Mouse (Mus musculus): ENCODE data around the gene Zfp985. TPM values are rescaled to one million over a fixed set of nuclear protein-coding genes. Genes with fewer than 3 reads are reported as not detected.
"Not testable (repeated sequence)": the region's sequence is repeated elsewhere in the genome, so short reads cannot be mapped to it uniquely, and the experiment has no call there.

The Zfp985 gene
- total RNA-seq, 2 experiments from 2014 or later: 0.77 TPM; not detected in 1

- ATAC-seq (replicated peaks; ENCODE audit: low FRiP score, poor library complexity, severe bottlenecking): no peak
Measured at GRCm38 (mm10) chr4:147598831-147599230, 45.8 kb downstream of the Zfp985 start.

DNA sequence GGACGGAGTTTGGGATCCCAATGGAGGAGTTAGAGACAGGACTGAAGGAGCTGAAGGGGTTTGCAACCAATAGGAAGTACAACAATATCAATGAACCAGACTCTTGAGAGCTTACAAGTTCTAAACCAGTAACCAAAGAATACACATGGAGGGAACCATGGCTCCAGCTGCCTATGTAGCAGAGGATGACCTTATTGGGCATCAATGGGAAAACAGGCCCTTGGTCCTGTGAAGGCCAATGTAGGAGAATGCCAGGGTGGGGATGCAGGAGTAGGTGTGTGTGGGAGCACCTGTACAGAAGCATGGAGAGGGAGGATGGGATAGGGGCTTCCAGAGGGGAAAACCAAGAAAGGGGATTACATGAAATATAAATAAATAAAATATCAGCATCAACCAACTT is 48.8 kb downstream of the Zfp985 start:
- ATAC-seq (replicated peaks; ENCODE audit: low FRiP score, poor library complexity, severe bottlenecking): no peak

DNA sequence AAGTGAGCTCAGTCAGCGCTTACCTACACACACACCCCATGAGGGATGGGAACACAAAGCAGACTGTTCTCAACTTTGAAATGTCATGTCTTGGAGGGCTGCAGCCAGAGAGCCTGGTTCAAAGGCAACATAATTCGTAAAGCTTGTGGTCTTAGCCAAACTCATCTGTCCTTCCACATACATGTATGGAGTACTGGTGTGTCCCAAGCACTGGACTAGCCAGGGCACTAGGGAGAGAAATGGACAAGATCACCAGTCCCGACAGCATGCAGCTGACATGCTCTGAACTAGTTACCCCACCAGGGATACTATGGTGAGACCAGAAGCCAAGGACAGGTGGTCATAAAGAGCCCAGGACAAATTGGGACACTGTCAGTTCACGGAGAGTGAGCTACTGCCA is 50.7 kb downstream of the Zfp985 start:
- ATAC-seq (replicated peaks; ENCODE audit: low FRiP score, poor library complexity, severe bottlenecking): no peak

GRCm38 (mm10) chr4:147605521-147605920 is 52.4 kb downstream of the Zfp985 start:
- ATAC-seq (replicated peaks; ENCODE audit: low FRiP score, poor library complexity, severe bottlenecking): no peak

- ATAC-seq (replicated peaks; ENCODE audit: low FRiP score, poor library complexity, severe bottlenecking): not testable (repeated sequence)
Measured at GRCm38 (mm10) chr4:147606511-147606910, 53.4 kb downstream of the Zfp985 start.

DNA sequence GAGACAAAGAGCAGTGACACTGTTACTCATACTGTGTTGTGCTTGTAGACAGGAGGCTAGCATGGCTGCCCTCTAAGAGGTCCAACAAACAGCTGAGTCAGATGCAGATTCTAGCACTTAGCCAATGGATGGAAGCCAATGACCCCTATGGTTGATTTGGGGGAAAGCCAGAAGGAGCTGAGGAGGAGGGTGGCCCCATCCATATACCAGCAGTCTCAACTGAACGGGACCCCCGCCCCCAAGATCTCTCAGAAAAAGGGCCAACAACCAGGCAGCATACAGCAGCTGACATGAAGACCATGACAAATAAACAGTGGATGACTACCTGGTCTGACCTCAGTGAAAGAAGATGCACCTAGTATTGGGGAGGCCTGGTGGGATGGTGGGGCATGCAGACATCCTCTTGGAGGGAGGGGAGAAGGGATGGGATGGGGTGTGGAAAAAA is 80.8 kb downstream of the Zfp985 start:
- ATAC-seq (replicated peaks; ENCODE audit: low FRiP score, poor library complexity, severe bottlenecking): not testable (repeated sequence)

Other genes starting within 250 kb of the Zfp985 start
- not detected in 2 replicates for gene Zfp988, start 247.6 kb upstream of the Zfp985 start, total RNA-seq (2015; ENCODE audit: low replicate concordance)
- not detected in 2 replicates for gene Zfp988, start 247.6 kb upstream of the Zfp985 start, total RNA-seq (2017; ENCODE audit: low replicate concordance)
- gene Zfp978, start 192.0 kb upstream of the Zfp985 start, total RNA-seq (2015; ENCODE audit: low replicate concordance): not detected in 2 replicates
- gene Zfp978, start 192.0 kb upstream of the Zfp985 start, total RNA-seq (2017; ENCODE audit: low replicate concordance): not detected in 2 replicates
- 0.58 and 1.3 TPM in 2 replicates for gene Zfp982, start 60.9 kb upstream of the Zfp985 start, total RNA-seq (2015; ENCODE audit: low replicate concordance)
- gene Zfp982, start 60.9 kb upstream of the Zfp985 start, total RNA-seq (2017; ENCODE audit: low replicate concordance): 2.8 TPM in 1 of 2 replicates, not detected in the other
- gene Gm16503, start 13.1 kb upstream of the Zfp985 start, total RNA-seq (2015; ENCODE audit: low replicate concordance): not detected in 2 replicates
- not detected in 2 replicates for gene Gm16503, start 13.1 kb upstream of the Zfp985 start, total RNA-seq (2017; ENCODE audit: low replicate concordance)
- gene Zfp979, start 89.2 kb downstream of the Zfp985 start, total RNA-seq (2015; ENCODE audit: low replicate concordance): 0.96 TPM in 1 of 2 replicates, not detected in the other
- 0.85 and 0.98 TPM in 2 replicates for gene Zfp979, start 89.2 kb downstream of the Zfp985 start, total RNA-seq (2017; ENCODE audit: low replicate concordance)
- not detected in 2 replicates for gene Zfp534, start 149.3 kb downstream of the Zfp985 start, total RNA-seq (2015; ENCODE audit: low replicate concordance)
- not detected in 2 replicates for gene Zfp534, start 149.3 kb downstream of the Zfp985 start, total RNA-seq (2017; ENCODE audit: low replicate concordance)

All from erythroblast, adult 5-6 weeks (primary cell).